Mouse (Mus musculus) effector memory CD4-positive, alpha-beta T cell, adult 5 months (primary cell): ENCODE data around the gene Ripk1. TPM values are rescaled to one million over a fixed set of nuclear protein-coding genes. Genes with fewer than 3 reads are reported as not detected.

Experiments used
- polyA plus RNA-seq: library from polyadenylated mRNA; unstranded; fragments of 100-300 nt; shearing (Covaris generic); gene quantifications from one replicate; pipeline ENCODE4 v1.2.1, GENCODE M21; 2017

The Ripk1 gene
- 78.1 TPM for polyA plus RNA-seq

DNA sequence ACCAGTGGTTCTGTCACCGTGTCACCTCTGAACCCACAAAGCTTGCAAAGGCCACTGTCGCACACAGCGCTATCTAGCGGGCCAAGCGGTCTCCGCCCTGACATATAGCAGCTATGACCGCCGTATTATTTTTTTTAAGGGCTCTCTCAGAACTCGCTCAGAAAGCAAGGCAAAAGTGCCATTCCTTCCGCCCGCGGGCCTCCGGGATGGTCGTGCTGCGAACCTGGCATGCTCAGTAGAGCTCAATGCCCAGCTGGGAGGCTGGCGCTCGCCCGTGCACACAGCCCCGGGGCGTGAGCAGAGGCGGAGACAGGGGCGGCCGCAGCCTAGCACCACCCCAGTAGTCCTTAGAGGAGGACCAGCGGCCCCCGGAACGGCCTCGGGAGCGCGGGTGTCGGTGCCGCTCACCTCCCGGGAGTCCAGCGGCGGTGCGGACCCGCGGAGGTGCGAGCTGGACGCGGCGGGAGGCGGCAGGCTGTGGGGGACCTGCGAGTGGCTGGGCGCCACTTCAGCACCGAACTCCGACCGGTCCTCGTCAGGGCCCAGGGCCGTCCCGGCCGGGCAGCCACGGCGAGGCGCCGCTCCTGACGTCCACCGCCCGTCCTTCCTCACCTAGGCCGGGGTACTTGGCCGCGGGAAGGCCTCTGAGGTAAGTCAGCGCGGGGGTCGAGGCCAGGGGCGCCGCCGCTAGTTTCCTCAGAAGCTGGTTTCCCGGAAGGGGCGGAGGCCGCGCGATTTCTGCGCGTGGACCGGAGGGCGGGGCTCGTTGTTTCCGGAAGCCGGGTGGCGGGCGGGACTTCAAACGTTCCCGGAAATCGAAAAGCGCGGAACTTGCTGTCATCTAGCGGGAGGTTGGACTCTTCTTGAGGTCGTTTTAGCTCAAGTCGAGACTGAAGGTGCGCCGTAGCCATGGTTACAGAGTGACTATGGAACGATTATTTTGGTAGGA lies at the start of gene Ripk1, which contains the start of gene Serpinb6a:
Gene Ripk1 (plus strand): TSS at position 306 of the 949 bp plus-strand sequence.
Gene Serpinb6a (minus strand): TSS at position 737 of the 949 bp plus-strand sequence.

DNA sequence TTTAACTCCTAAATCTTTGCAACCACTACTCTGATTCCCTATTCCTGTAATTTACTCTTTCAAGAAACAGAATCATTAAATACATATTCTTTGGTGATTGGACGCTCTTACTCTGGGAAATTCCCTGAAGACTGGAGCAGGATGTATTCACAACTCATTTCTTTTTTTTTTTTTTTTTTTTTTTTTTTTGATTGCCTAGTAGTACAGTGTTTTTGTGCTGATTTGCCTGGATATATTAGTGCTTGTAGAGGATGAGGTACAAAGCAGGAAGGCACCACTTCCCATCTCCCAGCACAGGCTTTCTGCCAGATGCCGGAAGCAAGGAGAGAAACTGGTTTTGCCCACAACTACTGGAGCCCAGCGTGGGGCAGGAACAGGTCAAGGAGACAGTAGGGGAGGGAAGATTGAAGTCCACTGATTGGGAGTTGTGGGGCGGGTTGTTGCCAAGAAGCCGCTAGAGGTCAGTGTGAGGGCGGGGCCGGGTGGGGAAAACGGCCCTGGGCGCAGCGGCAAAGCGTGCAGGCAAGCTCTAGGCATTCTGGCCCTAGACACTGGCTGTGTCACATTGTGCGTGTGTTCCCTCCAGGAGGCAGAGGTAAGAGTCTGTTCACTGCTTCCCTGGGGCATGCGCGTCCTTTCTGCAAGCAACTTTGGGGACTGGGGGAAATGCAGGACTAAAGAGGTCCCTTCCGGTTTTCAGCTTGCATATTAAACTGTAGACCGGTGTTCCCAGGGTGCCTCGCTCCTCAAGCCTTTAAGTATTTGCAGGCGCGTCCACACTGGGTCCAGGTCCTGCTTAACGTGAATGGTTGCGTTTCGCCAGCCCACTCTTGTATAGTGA lies 37.7 kb upstream of the Ripk1 start, which contains the start of gene Nqo2:
Gene Nqo2 (plus strand): TSS at position 482 of the 841 bp plus-strand sequence.

DNA sequence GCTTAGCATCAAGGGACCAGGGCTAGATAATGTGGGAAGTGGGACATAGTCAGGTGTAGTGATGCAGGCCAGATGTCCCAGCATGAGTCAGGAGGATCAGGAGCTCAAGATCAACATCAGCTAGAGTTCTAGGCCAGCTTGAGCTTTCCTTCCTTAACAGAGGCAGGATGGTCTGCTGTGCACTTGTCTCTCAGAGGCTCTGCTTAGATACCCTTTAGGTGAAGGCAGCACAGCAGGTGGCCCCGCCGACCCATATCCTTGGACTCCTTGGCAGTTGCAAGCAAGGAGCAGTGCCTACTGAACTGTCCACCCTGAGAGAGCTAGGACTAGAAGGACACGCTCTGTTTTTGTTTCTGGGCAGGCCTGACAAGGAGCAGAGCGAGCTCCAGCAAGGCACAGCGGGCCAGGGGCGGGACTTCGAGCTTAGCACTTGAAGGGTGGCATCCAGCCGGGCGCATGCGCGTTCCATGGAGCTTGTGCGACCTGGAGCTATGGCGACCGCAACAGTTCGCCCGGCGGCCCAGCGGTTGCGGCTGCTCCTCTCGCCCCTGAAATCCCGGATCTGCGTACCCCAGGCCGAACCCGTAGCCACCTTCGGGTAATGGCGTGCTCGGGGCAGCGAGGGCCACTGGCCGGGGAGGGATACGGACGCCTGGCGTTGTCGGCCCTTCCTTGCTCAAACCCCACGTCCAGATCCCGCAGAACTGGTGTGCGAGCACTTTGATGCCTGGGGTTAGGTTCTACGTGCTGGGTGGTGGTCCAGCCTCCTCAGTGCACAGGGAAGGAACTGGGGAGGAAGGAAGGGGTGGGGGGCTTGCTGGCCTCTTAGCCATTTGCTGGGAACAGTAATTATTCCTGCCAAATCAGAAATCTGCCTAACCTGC lies 35.3 kb downstream of the Ripk1 start, which contains the start of gene Bphl:
Gene Bphl (plus strand): TSS at position 426 of the 884 bp plus-strand sequence.

DNA sequence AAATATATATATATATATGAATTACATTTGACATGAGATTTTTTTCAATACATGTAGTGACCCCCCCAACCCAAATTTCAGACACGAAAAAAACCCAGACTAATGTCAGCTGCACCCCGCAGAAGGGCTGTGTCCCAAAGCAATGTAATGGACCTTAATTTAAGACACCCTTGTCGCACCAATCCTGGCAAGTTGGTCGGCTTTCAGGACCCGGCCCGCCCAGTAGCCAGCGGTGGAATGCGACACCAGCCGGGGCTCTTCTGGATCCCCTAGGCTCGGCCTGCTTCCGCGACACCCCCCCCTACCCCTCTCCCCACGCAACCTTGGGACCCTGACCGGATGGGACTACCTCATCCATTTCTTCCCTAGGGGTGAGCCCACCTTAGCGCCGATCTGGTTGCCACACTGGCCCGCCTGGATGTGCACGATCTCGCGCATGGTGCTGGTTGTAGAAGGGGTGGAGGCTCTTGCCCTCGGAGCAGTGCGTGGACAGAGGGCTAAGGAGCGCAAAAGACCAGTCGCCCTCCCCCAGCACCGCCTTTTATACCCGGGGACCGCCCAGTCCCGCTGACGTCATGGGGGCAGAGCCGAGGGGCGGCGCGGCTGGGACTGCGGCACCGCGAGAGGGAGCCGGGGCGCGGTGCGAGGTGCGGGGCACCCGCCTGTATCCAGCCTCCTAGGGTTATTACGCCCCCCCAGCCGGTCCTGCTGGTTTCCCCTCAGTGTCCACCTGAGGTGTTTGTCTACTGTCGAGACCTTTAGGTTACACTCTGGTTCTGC lies 75.5 kb downstream of the Ripk1 start, which contains the start of gene Tubb2a:
Gene Tubb2a (minus strand): TSS at position 516 of the 780 bp plus-strand sequence.

Other genes starting within 250 kb of the Ripk1 start
- gene Serpinb6e, start 159.0 kb upstream of the Ripk1 start, polyA plus RNA-seq, result not detected
- gene Serpinb6c, start 96.7 kb upstream of the Ripk1 start, polyA plus RNA-seq, result not detected
- gene Nqo2, start 37.7 kb upstream of the Ripk1 start, polyA plus RNA-seq, result 12.1 TPM
- 28.4 TPM for gene Serpinb6a, start 431 bp downstream of the Ripk1 start, polyA plus RNA-seq
- 14.4 TPM for gene Bphl, start 35.2 kb downstream of the Ripk1 start, polyA plus RNA-seq
- 46.3 TPM for gene Tubb2a, start 75.6 kb downstream of the Ripk1 start, polyA plus RNA-seq
- 0.19 TPM for gene Tubb2b, start 128.1 kb downstream of the Ripk1 start, polyA plus RNA-seq
- 47.7 TPM for gene Psmg4, start 160.6 kb downstream of the Ripk1 start, polyA plus RNA-seq